ENCODE assay signal across 1 mouse cellular context in the genomic region with DNA sequence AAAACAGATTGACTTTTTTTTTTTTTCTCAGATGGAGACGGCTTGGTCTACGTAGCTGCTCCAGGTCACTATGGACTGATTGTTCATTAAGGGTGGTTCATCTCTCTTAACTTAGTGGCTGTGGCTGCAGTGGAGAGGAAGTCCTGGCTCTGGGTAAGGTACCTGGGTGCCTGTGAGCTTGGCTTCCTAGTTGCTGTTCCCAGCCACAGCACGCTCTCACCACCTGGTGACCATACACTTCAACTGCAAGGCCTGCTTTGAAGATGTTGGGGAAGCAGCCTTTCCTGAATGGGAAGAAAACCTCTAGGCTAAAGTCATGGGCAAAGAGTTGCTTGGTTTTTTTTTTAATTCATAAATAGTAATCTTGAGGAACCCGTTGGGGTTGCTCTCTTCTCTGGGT.
TF ChIP-seq lines count a peak whose summit lies in the region.

No protein-coding gene starts in this region.

TF ChIP-seq in MEL, 35 proteins besides CTCF, POLR2A, EP300 and RAD21 (continued from another document):
- no peak for TF ChIP-seq USF2 (IDR thresholded peaks at IDR 0.05; ENCODE audit: borderline replicate concordance in 1 of 2, insufficient read depth in 1 of 2, low read depth in 1 of 2, low read length in 2 of 2)
- TF ChIP-seq NELFE (IDR thresholded peaks at IDR 0.05; ENCODE audit: low read depth, low read length): no peak
- TF ChIP-seq SIN3A (IDR thresholded peaks at IDR 0.05; ENCODE audit: low read length): peak; percentile 48; the same call in 1 of the 2 replicates
- TF ChIP-seq POLR2AphosphoS5 (IDR thresholded peaks at IDR 0.05; ENCODE audit: borderline replicate concordance, low read depth, low read length): no peak
- TF ChIP-seq TBP (IDR thresholded peaks at IDR 0.05; ENCODE audit: low read depth, low read length): no peak
- TF ChIP-seq ZKSCAN1 (IDR thresholded peaks at IDR 0.05; ENCODE audit: low read depth, low read length): no peak
- TF ChIP-seq MYC (IDR thresholded peaks at IDR 0.05; ENCODE audit: low read depth, low read length): no peak
- TF ChIP-seq KAT2A (conservative IDR thresholded peaks at IDR 0.05; ENCODE audit: low read depth, low read length): no peak
- no peak for TF ChIP-seq RCOR1 (IDR thresholded peaks at IDR 0.05; ENCODE audit: low read depth, low read length)
- TF ChIP-seq MEF2A (IDR thresholded peaks at IDR 0.05; ENCODE audit: extremely low read depth, insufficient replicate concordance, low read depth, low read length, poor library complexity, severe bottlenecking): no peak
- TF ChIP-seq SMC3 (IDR thresholded peaks at IDR 0.05; ENCODE audit: low read depth, low read length): peak; percentile 98
- peak; percentile 98 for TF ChIP-seq ZC3H11A (IDR thresholded peaks at IDR 0.05; ENCODE audit: low read depth, low read length)
- TF ChIP-seq ZMIZ1 (IDR thresholded peaks at IDR 0.05; ENCODE audit: low read depth, low read length): no peak
- no peak for TF ChIP-seq NRF1 (IDR thresholded peaks at IDR 0.05; ENCODE audit: insufficient read depth, low read depth, low read length, poor library complexity, severe bottlenecking)
- TF ChIP-seq CHD1 (IDR thresholded peaks at IDR 0.05; ENCODE audit: low read depth, low read length): no peak
- no peak for TF ChIP-seq E2F4 (IDR thresholded peaks at IDR 0.05; ENCODE audit: borderline replicate concordance, low read depth, low read length)
- peak; percentile 49; the same call in 1 of the 2 replicates for TF ChIP-seq ELF1 (IDR thresholded peaks at IDR 0.05; ENCODE audit: low read depth, low read length)
- TF ChIP-seq ETS1 (IDR thresholded peaks at IDR 0.05; ENCODE audit: low read depth, low read length): no peak
- no peak for TF ChIP-seq CHD2 (IDR thresholded peaks at IDR 0.05; ENCODE audit: low read length)
- no peak for TF ChIP-seq BHLHE40 (IDR thresholded peaks at IDR 0.05; ENCODE audit: borderline replicate concordance, low read depth, low read length)
- no peak for TF ChIP-seq MAFK (IDR thresholded peaks at IDR 0.05; ENCODE audit: borderline replicate concordance, low read depth, low read length)
- TF ChIP-seq MAX (IDR thresholded peaks at IDR 0.05; ENCODE audit: low read length): no peak
